Mouse (Mus musculus) CD4-positive, CD25-positive, alpha-beta regulatory T cell, adult 2 months (primary cell): ENCODE data around the gene Olfr1140.

Experiments
- DNase-seq: peaks from one replicate; pipeline ENCODE4 v3.0.0-alpha.2; 2012; ENCODE audit warnings: low read depth, low spot score

Gene Olfr1140

GRCm38 (mm10) chr2:87743452-87743851 is at the start of gene Olfr1140:
Olfr1140 (plus strand) TSS chr2:87743752.
- no peak for DNase-seq

DNA sequence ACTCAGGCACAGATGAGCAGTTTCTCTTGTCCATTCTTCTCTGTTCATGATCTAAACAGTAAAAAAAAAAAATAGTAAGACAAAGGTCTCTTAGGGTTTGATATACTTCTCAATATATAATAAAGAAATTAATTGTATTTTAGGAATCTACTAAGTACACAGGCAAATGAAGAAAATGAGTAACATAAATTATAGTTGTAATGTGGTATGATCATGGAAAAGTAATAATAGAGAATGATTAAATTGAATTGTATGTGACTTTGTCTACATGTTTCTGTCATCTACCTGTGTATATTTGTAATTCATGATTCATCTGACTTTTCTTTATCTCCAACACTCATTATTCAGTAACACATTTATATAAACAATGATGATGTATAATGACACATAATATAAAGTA is 49.7 kb upstream of the Olfr1140 start, which contains the start of gene Olfr1136:
TSS of gene Olfr1136 (minus strand) at position 101 of the 400 bp plus-strand sequence.
- DNase-seq: no peak

DNA sequence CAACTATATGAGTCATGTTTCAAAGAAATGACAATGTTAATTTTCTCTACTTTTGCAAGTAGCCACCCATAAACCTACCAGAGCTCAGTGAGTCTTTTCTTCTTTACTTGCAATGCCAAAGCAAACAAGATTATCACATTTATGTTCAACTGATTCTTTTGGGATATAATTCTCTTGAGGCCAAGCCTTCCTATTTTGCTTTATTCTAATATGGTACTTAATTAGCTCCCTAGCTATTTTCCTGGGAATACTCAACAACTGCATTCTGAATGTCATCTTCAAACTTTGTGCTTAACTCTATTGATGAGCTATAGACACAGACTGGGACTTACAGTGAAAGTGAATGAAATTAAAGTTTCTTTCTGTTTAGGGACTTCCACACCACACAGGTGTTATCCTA is 30.5 kb upstream of the Olfr1140 start, which contains the start of gene Olfr1137:
TSS of gene Olfr1137 (minus strand) at position 101 of the 400 bp plus-strand sequence.
- DNase-seq: no peak

GRCm38 (mm10) chr2:87739878-87740277 is 3.7 kb upstream of the Olfr1140 start, which contains the start of gene Olfr1138:
Olfr1138 (minus strand) TSS chr2:87739978.
- DNase-seq: no peak

DNA sequence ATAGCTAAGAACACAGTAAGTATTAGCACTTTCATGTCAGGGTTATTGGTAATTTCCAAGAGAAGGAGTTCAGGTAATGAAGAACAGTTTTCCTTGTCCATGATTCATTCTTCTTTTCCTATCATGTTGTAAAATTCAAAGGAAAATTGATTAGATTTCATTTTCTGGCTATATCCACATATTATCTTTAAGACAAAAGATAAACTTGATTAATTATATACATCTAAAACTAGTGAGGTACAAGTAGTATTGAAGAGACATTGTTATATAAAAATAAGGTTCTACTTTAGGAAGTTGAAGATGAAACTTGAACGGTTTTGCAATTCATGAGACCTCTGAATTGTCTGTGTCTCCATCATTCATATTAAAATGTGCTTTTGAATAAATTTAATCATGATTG is 10.3 kb downstream of the Olfr1140 start, which contains the start of gene Olfr1141:
TSS of gene Olfr1141 (minus strand) at position 101 of the 400 bp plus-strand sequence.
- DNase-seq: no peak

- DNase-seq: no peak
Measured at GRCm38 (mm10) chr2:87776143-87776542, 32.6 kb downstream of the Olfr1140 start.

DNA sequence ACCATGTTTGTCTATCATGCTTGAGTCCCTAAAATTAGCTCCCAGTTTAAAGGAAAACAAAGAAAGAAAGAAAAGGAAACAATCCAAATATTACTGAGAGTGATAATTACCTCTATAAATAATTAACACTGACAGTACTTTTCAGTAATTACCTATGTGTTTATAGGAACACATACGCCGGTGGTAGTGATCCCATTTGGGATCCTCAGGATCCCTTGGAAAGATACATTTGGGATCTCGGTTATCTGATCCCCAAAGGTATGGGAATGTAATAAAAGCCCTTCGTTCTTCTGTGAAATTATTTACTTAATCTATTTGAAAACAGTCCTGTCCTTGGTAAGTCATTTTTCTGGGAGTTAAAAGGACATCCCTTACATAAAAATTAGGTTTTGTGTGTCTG is 35.6 kb downstream of the Olfr1140 start, which contains the start of gene Olfr152:
TSS of gene Olfr152 (plus strand) at position 301 of the 400 bp plus-strand sequence.
- DNase-seq: no peak
